Mouse (Mus musculus) midbrain, embryonic 13.5 days (tissue): ENCODE data around the gene Rilp. TPM values are rescaled to one million over a fixed set of nuclear protein-coding genes. Genes with fewer than 3 reads are reported as not detected.
A peak's percentile ranks its signal among the peaks of the same experiment; 100 is the strongest.

Experiments
- ATAC-seq: fragments of 200-750 bp; cut with Nextera tagmentation; 2 replicates; pipeline ENCODE4 v1.8.0; 2017; ENCODE audit warnings: mild to moderate bottlenecking, moderate TSS enrichment, moderate library complexity
- H3K27ac ChIP-seq: fragments of 300-500 bp; sonication (generic); 2 replicates; pipeline ENCODE4 v1.5.1; 2015; ENCODE audit warnings: inconsistent platforms, mild to moderate bottlenecking, moderate library complexity
- H3K27me3 ChIP-seq: fragments of 300-500 bp; sonication (generic); 2 replicates; pipeline ENCODE4 v1.6.1; 2015; ENCODE audit warnings: mild to moderate bottlenecking, inconsistent platforms
- H3K36me3 ChIP-seq: fragments of 300-500 bp; sonication (generic); 2 replicates; pipeline ENCODE4 v1.6.1; 2015; ENCODE audit warnings: mild to moderate bottlenecking, inconsistent platforms
- H3K4me1 ChIP-seq: fragments of 300-500 bp; sonication (generic); replicated peaks from 2 replicates; pipeline ENCODE4 v1.6.1; 2015; ENCODE audit warnings: inconsistent platforms
- H3K4me2 ChIP-seq: fragments of 300-500 bp; sonication (generic); replicated peaks from 2 replicates; pipeline ENCODE4 v1.6.1; 2015; ENCODE audit warnings: moderate library complexity, mild to moderate bottlenecking, inconsistent platforms
- H3K4me3 ChIP-seq: fragments of 300-500 bp; sonication (generic); replicated peaks from 2 replicates; pipeline ENCODE4 v1.5.1; 2015; ENCODE audit warnings: mild to moderate bottlenecking, inconsistent platforms
- H3K9ac ChIP-seq: fragments of 300-500 bp; sonication (generic); replicated peaks from 2 replicates; pipeline ENCODE4 v1.6.1; 2015; ENCODE audit warnings: mild to moderate bottlenecking, inconsistent platforms
- H3K9me3 ChIP-seq: fragments of 300-500 bp; sonication (generic); 2 replicates; pipeline ENCODE4 v1.6.1; 2016; ENCODE audit warnings: mild to moderate bottlenecking, inconsistent platforms
- WGBS: fragments of 180-500 bp; shearing (Covaris S2); methylation state at CpG from one replicate; pipeline ENCODE4 v1.1.7; 2015; 5-methylcytosine and 5-hydroxymethylcytosine counted together
- polyA plus RNA-seq: library from polyadenylated mRNA; unstranded; fragments of >200 nt; fragmentation: Nextera tagmentation; extraction: Ambion mirVana; gene quantifications from 2 replicates; pipeline ENCODE4 v1.2.1, GENCODE M21; 2015

The Rilp gene
- polyA plus RNA-seq, 1 experiment from 2014 or later = 1.2 TPM

DNA sequence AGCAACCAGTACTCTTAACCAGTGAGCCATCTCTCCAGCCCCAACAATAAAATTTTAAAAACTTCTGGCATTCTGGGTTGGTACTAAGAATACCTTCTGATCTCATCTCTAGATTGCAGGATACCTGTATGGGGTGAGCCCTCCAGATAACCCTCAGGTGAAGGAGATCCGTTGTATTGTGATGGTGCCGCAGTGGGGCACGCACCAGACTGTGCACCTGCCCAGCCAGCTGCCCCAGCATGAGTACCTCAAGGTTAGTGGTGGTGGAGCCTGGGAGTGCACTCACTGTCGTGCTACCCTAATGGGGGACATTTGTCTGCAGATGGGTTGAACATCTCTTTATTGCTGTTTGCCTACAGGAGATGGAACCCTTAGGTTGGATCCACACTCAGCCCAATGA lies 1.7 kb upstream of the Rilp start:
- no peaks in the 10 kb centered on the region for H3K27me3 ChIP-seq
- H3K9ac ChIP-seq = no peak overlapping the region
- H3K27ac ChIP-seq = no peak overlapping the region
- H3K4me1 ChIP-seq = peaks cover 17% of the 10 kb centered on the region
- no peaks in the 10 kb centered on the region for H3K9me3 ChIP-seq
- H3K4me2 ChIP-seq = no peak overlapping the region
- ATAC-seq = no peak
- peaks cover 73% of the 10 kb centered on the region for H3K36me3 ChIP-seq
- WGBS = 97% methylated on average over 4 of the region's 4 CpGs
- H3K4me3 ChIP-seq = no peak overlapping the region

DNA sequence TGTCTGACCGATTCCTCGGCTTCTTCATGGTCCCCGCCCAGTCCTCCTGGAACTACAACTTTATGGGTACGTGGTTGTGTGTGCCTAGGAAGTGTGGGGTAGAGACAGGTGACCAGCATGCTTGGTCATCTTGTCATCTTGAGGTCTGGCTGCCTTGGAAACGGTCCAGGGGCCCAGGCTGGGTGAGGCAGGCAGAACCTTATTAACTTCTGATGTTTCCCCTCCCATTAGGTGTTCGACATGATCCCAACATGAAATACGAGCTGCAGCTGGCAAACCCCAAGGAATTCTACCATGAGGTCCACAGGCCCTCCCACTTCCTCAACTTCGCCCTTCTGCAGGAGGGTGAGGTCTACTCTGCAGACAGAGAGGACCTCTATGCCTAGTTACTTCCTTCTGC lies 990 bp upstream of the Rilp start:
- ATAC-seq = no peak
- H3K9ac ChIP-seq = no peak overlapping the region
- H3K27ac ChIP-seq = no peak overlapping the region
- H3K4me3 ChIP-seq = no peak overlapping the region
- peaks cover 66% of the 10 kb centered on the region for H3K36me3 ChIP-seq
- 91% methylated on average over 8 of the region's 8 CpGs for WGBS
- H3K27me3 ChIP-seq = no peaks in the 10 kb centered on the region
- H3K4me2 ChIP-seq = no peak overlapping the region
- peaks cover 17% of the 10 kb centered on the region for H3K4me1 ChIP-seq
- H3K9me3 ChIP-seq = no peaks in the 10 kb centered on the region

DNA sequence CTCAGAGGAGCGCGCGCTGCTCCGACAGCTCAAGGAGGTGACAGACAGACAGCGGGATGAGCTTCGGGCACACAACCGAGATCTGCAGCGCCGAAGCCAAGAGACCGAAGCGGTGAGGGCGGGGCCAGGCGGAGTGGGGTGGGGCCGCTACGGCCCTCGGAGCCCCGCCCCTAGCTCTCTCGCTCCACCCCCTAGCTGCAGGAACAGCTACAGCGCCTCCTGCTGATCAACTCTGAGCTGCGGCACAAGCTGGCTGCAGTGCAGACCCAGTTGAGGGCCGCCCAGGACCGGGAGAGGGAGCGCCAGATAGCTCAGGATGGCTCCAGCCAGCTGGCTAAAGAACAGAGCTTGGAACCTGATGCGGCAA lies 716 bp downstream of the Rilp start:
- H3K9me3 ChIP-seq = no peaks in the 10 kb centered on the region
- peak overlapping the region; percentile 70 for H3K4me2 ChIP-seq
- peaks cover 17% of the 10 kb centered on the region for H3K4me1 ChIP-seq
- peak overlapping the region; percentile 60 for H3K9ac ChIP-seq
- peaks cover 48% of the 10 kb centered on the region for H3K36me3 ChIP-seq
- H3K27me3 ChIP-seq = no peaks in the 10 kb centered on the region
- peak; percentile 92 for ATAC-seq
- WGBS = under 1% methylated on average over 24 of the region's 24 CpGs
- H3K4me3 ChIP-seq = peak overlapping the region; percentile 51
- H3K27ac ChIP-seq = peak overlapping the region; percentile 59

- Histone ChIP-seq H3K27me3 (no peaks in the 10 kb centered on the region), H3K36me3 (peaks cover 42% of the 10 kb centered on the region), H3K27ac (no peak overlapping the region), H3K9ac (no peak overlapping the region), H3K9me3 (no peaks in the 10 kb centered on the region), H3K4me1 (peaks cover 17% of the 10 kb centered on the region), H3K4me3 (no peak overlapping the region), H3K4me2 (no peak overlapping the region)
- WGBS = 86% methylated on average over 6 of the region's 6 CpGs
- no peak for ATAC-seq
These were observed 1.3 kb downstream of the Rilp start for GRCm38 (mm10) chr11:75511213-75511612.

DNA sequence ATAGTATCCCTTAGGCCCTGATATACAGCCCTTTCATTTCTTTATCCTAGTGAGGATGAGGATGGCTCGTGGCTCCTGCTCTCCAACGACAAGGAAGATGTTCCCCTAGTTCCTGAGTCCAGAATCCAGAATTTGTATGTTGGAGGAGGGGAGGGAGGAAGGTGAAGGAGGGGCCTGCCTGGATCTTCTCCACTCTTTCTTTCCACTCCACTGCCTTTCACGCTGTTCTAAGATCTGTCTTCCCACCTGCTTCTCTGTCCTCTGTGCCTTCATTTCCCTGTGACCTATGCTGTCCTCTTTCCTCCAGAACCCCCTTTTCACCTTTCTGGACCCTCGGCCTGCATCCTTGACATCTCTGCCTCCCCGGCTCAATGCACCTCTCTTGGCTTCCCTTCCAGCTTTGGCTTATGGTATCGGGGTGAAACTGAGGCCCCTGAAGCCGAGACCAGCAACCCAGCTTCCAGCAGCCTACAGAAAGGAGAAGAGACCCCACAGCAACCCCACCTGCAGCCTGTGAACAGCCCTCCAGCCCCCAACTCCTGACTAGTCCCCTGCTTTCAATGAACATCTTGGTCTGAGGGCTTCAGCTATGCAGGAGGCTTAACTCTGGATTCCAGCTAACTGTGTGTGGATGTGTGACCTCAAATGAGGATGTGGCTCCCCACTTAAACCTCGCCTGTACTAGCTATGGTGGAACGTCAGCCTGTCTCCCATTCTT lies 2.6 kb downstream of the Rilp start:
- ATAC-seq = no peak
- no peak overlapping the region for H3K4me2 ChIP-seq
- H3K27me3 ChIP-seq = no peaks in the 10 kb centered on the region
- no peak overlapping the region; the same call in 1 of the 2 replicates for H3K9ac ChIP-seq
- H3K4me3 ChIP-seq = no peak overlapping the region
- no peak overlapping the region for H3K27ac ChIP-seq
- 78% methylated on average over 9 of the region's 9 CpGs for WGBS
- no peaks in the 10 kb centered on the region for H3K9me3 ChIP-seq
- H3K36me3 ChIP-seq = peaks cover 32% of the 10 kb centered on the region
- H3K4me1 ChIP-seq = peaks cover 17% of the 10 kb centered on the region

GRCm38 (mm10) chr11:75513336-75513735 lies 3.4 kb downstream of the Rilp start, which contains the start of gene Scarf1:
Gene Scarf1, plus strand, starts transcription at chr11:75513540.
- Histone ChIP-seq H3K9ac (no peak within 1 kb of the TSS), H3K36me3 (peaks cover 23% of the 10 kb centered on the region), H3K4me3 (no peak within 1 kb of the TSS), H3K27ac (no peak within 1 kb of the TSS), H3K27me3 (no peaks in the 10 kb centered on the region), H3K4me2 (no peak within 1 kb of the TSS), H3K9me3 (no peaks in the 10 kb centered on the region), H3K4me1 (peaks cover 17% of the 10 kb centered on the region)
- WGBS = 60% methylated on average over 8 of the region's 8 CpGs
- ATAC-seq = no peak

DNA sequence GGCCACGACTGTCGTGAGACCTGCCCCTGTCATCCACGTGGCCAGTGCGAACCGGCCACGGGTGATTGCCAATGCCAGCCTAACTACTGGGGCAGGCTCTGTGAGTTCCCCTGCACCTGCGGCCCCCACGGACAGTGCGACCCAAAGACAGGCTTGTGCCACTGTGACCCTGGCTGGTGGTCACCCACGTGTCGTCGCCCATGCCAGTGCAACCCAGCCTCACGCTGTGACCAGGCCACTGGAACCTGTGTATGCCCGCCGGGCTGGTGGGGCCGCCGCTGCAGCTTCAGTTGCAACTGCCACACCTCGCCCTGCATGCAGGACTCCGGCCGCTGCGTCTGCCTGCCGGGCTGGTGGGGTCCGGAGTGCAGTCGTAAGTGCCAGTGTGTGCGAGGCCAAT lies 5.3 kb downstream of the Rilp start:
- H3K27me3 ChIP-seq = no peaks in the 10 kb centered on the region
- peaks cover 3% of the 10 kb centered on the region; the same call in 1 of the 2 replicates for H3K4me1 ChIP-seq
- no peaks in the 10 kb centered on the region for H3K9me3 ChIP-seq
- 0 out of 2 replicates have a peak, but pooled peaks cover 9% of the 10 kb centered on the region for H3K36me3 ChIP-seq
- no peak for ATAC-seq
- no peak overlapping the region for H3K27ac ChIP-seq
- 92% methylated on average over 25 of the region's 25 CpGs for WGBS
- H3K4me2 ChIP-seq = no peak overlapping the region
- H3K9ac ChIP-seq = no peak overlapping the region
- no peak overlapping the region for H3K4me3 ChIP-seq

DNA sequence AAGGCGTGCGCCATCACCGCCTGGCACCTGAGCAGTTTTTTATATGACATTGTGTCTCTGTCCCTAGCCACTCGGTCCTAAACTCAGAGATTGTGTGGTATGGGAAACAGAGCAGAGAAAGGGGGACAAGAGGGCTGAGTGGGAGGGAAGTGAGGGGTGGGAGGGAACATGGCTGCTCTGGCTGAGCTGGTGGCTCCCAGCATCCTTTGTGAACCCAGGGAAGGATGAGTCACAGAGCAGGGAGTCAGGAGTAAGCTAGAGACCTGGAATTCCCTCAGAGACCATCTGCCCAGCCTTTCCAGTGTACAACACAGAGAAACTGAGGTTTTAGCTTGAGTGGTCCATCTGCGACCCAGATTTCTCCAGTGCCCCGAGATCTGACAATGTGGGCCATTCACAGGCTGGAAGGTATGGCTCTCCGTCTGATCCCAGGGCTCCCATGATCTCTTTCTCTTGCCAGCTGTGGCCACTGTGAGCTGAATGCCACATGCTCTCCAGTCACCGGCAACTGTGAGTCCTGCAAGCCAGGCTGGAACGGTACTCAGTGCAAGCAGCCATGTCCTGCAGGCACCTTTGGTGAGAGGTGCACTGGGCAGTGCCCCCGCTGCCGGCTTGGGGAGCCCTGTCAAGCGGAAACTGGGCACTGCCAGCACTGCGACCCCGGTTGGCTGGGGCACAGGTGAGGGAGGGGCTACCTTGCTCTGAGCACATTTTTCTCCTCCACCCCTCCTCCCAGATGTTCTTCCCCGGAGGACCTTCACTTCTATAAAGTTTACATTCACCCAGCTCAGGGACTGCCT lies 10.1 kb downstream of the Rilp start:
- H3K4me1 ChIP-seq = no peaks in the 10 kb centered on the region
- ATAC-seq = no peak
- WGBS = 86% methylated on average over 15 of the region's 15 CpGs
- H3K27ac ChIP-seq = no peak overlapping the region
- H3K9ac ChIP-seq = no peak overlapping the region
- H3K36me3 ChIP-seq = no peaks in the 10 kb centered on the region
- no peak overlapping the region for H3K4me2 ChIP-seq
- no peak overlapping the region for H3K4me3 ChIP-seq
- H3K9me3 ChIP-seq = no peaks in the 10 kb centered on the region
- no peaks in the 10 kb centered on the region for H3K27me3 ChIP-seq

DNA sequence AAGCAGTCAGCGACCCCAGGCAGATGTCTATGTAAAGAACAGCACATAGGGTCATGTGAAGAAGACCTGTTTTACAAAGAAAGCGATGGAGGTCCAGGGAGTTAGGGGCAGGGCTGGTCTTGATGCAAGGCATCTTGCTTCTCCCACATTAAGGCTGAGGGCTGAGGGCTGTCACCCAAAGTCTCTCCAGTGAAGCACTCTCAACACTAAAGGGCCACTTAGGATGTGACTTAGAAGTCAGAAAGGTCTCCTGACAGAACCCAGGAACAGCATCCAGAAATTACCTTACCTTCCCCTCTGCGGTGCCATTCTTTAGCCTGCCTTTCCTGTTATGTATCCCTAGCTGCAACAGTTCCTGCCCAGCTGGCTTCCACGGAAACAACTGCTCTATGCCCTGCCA lies 11.7 kb downstream of the Rilp start:
- H3K36me3 ChIP-seq = no peaks in the 10 kb centered on the region
- H3K9ac ChIP-seq = no peak overlapping the region
- no peak overlapping the region for H3K27ac ChIP-seq
- no peaks in the 10 kb centered on the region for H3K27me3 ChIP-seq
- no peaks in the 10 kb centered on the region for H3K9me3 ChIP-seq
- no peaks in the 10 kb centered on the region for H3K4me1 ChIP-seq
- H3K4me3 ChIP-seq = no peak overlapping the region
- no peak for ATAC-seq
- H3K4me2 ChIP-seq = no peak overlapping the region
- 94% methylated on average over 4 of the region's 4 CpGs for WGBS

GRCm38 (mm10) chr11:75522793-75523192 lies 12.9 kb downstream of the Rilp start:
- Histone ChIP-seq H3K4me1 (no peaks in the 10 kb centered on the region), H3K4me2 (no peak overlapping the region), H3K4me3 (no peak overlapping the region), H3K9ac (no peak overlapping the region), H3K27ac (no peak overlapping the region), H3K9me3 (no peaks in the 10 kb centered on the region), H3K27me3 (no peaks in the 10 kb centered on the region), H3K36me3 (no peaks in the 10 kb centered on the region)
- WGBS = 93% methylated on average over 2 of the region's 2 CpGs
- no peak for ATAC-seq

GRCm38 (mm10) chr11:75525531-75526125 lies 15.7 kb downstream of the Rilp start:
- no peak for ATAC-seq
- Histone ChIP-seq H3K9ac (no peak overlapping the region), H3K36me3 (no peaks in the 10 kb centered on the region), H3K4me3 (no peak overlapping the region), H3K4me1 (no peaks in the 10 kb centered on the region), H3K27ac (no peak overlapping the region), H3K4me2 (no peak overlapping the region), H3K9me3 (no peaks in the 10 kb centered on the region), H3K27me3 (no peaks in the 10 kb centered on the region)
- WGBS = 86% methylated on average over 15 of the region's 15 CpGs

GRCm38 (mm10) chr11:75526943-75527342 lies 17.0 kb downstream of the Rilp start:
- Histone ChIP-seq H3K9ac (no peak overlapping the region), H3K36me3 (no peaks in the 10 kb centered on the region), H3K9me3 (no peaks in the 10 kb centered on the region), H3K4me2 (no peak overlapping the region), H3K4me1 (no peaks in the 10 kb centered on the region), H3K4me3 (no peak overlapping the region), H3K27me3 (no peaks in the 10 kb centered on the region), H3K27ac (no peak overlapping the region)
- WGBS = 88% methylated on average over 6 of the region's 6 CpGs
- ATAC-seq = no peak
